Mouse (Mus musculus) intestine, embryonic 15.5 days (tissue): ENCODE data around the gene Il1rn. TPM values are rescaled to one million over a fixed set of nuclear protein-coding genes. Genes with fewer than 3 reads are reported as not detected.

ENCODE experiments used
- ATAC-seq: fragments of 200-750 bp; cut with Nextera tagmentation; 2 replicates; pipeline ENCODE4 v1.8.0; 2017; ENCODE audit warnings: moderate TSS enrichment, moderate library complexity
- H3K27ac ChIP-seq: fragments of 300-500 bp; sonication (generic); 2 replicates; pipeline ENCODE4 v1.5.1; 2015; ENCODE audit warnings: mild to moderate bottlenecking, inconsistent platforms
- H3K27me3 ChIP-seq: fragments of 300-500 bp; sonication (generic); replicated peaks from 2 replicates; pipeline ENCODE4 v1.6.1; 2015; ENCODE audit warnings: inconsistent platforms
- H3K36me3 ChIP-seq: fragments of 300-500 bp; sonication (generic); 2 replicates; pipeline ENCODE4 v1.6.1; 2015; ENCODE audit warnings: inconsistent platforms
- H3K4me1 ChIP-seq: fragments of 300-500 bp; sonication (generic); replicated peaks from 2 replicates; pipeline ENCODE4 v1.6.1; 2015; ENCODE audit warnings: inconsistent platforms
- H3K4me2 ChIP-seq: fragments of 300-500 bp; sonication (generic); replicated peaks from 2 replicates; pipeline ENCODE4 v1.6.1; 2015; ENCODE audit warnings: mild to moderate bottlenecking, inconsistent platforms
- H3K4me3 ChIP-seq: fragments of 300-500 bp; sonication (generic); replicated peaks from 2 replicates; pipeline ENCODE4 v1.5.1; 2015; ENCODE audit warnings: inconsistent platforms
- H3K9ac ChIP-seq: fragments of 300-500 bp; sonication (generic); 2 replicates; pipeline ENCODE4 v1.6.1; 2015; ENCODE audit warnings: inconsistent platforms
- H3K9me3 ChIP-seq: fragments of 300-500 bp; sonication (generic); 2 replicates; pipeline ENCODE4 v1.6.1; 2016; ENCODE audit warnings: inconsistent platforms
- WGBS: fragments of 180-500 bp; shearing (Covaris S2); methylation state at CpG from one replicate; pipeline ENCODE4 v1.1.7; 2015; 5-methylcytosine and 5-hydroxymethylcytosine counted together
- polyA plus RNA-seq: library from polyadenylated mRNA; unstranded; fragments of >200 nt; fragmentation: Nextera tagmentation; extraction: Ambion mirVana; gene quantifications from 2 replicates; pipeline ENCODE4 v1.2.1, GENCODE M21; 2015

Gene Il1rn
- polyA plus RNA-seq, 1 experiment from 2014 or later, result 0.68 TPM

DNA sequence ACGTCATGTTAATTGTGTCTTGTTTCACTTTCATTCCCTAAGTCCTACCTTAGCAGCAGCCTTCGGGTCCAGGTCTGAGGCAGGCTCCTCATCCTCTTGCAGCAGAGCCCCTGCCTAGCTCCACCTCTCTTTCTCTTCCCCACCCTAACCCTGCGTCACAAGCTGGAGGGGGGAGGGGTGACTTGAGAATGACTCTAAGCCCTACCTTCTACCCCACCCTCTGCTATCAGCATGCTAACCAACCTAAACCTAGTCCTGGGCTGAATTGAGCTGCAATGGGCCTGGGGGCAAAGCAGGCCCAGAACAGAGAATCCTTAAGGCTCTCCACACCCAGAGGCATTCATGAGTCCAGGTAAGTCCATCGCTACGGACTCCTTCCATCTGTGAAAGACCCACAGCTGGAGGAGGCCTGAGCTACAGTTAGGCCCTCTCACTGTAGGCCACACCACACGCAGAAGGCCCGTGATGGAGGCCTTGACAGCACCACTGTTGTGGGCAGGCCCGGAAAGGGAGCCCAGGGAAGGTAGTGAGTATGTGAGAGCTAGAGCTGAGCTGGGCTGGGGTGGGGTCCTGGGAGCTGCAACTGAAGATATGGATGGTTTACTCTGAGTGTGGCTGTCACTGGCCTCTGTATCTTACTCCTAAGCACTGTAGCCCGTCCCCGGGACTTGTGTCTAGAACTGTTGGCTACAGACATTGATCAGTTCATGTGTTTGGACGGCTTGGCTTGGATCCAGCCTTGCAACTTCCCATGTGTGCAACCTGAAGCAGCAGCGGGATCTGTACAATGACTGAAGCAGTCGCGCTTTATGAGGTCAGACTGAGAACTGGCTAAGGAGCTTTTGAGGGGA is 48.7 kb downstream of the Il1rn start:
- no peak overlapping the region for H3K4me3 ChIP-seq
- peak overlapping the region; percentile 29 for H3K4me2 ChIP-seq
- H3K9me3 ChIP-seq, result no peaks in the 10 kb centered on the region
- peak; percentile 85 for ATAC-seq
- H3K27ac ChIP-seq, result peak overlapping the region; percentile 29; the same call in 1 of the 2 replicates
- H3K4me1 ChIP-seq, result peaks cover 11% of the 10 kb centered on the region
- no peaks in the 10 kb centered on the region for H3K36me3 ChIP-seq
- no peaks in the 10 kb centered on the region for H3K27me3 ChIP-seq
- WGBS, result 74% methylated on average over 14 of the region's 14 CpGs
- H3K9ac ChIP-seq, result 0 out of 2 replicates have a peak overlapping the region, but pooled peaks have one; percentile 6

DNA sequence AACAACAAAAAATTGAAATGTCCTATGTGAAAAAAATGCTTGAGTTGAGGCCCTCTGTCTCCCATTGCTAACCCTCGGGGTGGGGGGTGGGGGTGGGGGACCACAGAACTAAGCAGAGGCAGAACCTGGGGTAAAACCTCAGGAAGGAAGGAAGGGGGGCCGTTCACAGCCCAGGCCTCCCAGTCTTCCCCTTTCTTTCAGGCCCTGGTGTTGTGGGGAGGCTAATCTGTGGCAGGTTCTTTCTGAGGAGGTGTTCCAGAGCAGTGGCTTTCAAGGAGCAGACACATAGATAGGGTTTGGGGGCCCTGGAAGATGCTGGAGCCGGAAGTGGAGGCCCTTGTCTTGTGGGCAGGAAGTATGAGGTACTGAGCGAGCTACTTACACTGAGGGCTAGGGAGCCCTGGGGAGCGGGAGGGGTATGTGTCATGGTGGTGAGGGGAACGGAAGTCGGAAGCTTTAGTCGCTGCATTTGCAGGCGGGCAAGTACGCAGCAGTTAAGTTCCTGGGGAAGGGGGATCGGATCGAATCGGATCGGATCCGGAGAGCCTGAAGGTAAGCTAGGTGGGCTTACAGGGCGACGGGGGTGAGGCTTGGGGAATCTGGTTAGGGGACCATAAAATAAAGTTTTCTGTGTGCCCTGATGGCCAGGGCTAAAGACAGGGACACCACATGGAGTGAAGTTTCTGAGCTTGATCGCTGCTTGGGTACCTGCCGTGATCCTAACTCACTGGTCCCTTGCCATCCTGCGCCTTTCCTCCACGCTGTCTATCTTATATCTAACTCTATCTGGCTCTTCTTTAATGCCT is 49.7 kb downstream of the Il1rn start:
- H3K4me3 ChIP-seq, result no peak overlapping the region

DNA sequence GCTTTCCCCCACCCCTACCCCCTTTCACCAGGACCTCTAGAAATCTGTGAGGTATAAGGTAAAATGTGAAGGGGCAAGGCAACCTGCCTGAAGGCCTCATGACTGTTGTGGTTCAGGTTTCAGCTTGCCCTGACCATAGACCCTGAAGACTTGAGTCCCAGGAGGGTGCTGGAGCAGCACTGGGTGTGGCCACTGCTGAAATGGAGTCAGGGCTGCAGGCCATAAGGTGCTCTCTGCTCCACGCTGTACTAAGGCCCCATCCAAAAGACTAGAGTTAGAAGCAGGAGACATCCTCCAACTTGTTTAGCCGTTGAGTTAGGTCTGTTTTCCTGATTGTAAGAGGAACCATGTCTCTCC is 50.3 kb downstream of the Il1rn start:
- ATAC-seq, result no peak
- Histone ChIP-seq H3K9ac (no peak overlapping the region), H3K4me3 (no peak overlapping the region), H3K4me2 (no peak overlapping the region), H3K4me1 (peaks cover 11% of the 10 kb centered on the region), H3K27ac (no peak overlapping the region), H3K36me3 (no peaks in the 10 kb centered on the region), H3K27me3 (no peaks in the 10 kb centered on the region), H3K9me3 (no peaks in the 10 kb centered on the region)
- 87% methylated on average over 2 of the region's 2 CpGs for whole genome bisulfite sequencing

More for the DNA sequence above, 49.7 kb downstream of the Il1rn start:
- Histone ChIP-seq H3K4me2 (no peak overlapping the region), H3K27me3 (no peaks in the 10 kb centered on the region), H3K27ac (no peak overlapping the region), H3K36me3 (no peaks in the 10 kb centered on the region), H3K9ac (no peak overlapping the region), H3K9me3 (no peaks in the 10 kb centered on the region), H3K4me1 (peaks cover 11% of the 10 kb centered on the region)
- no peak for ATAC-seq
- WGBS, result 84% methylated on average over 21 of the region's 21 CpGs

DNA sequence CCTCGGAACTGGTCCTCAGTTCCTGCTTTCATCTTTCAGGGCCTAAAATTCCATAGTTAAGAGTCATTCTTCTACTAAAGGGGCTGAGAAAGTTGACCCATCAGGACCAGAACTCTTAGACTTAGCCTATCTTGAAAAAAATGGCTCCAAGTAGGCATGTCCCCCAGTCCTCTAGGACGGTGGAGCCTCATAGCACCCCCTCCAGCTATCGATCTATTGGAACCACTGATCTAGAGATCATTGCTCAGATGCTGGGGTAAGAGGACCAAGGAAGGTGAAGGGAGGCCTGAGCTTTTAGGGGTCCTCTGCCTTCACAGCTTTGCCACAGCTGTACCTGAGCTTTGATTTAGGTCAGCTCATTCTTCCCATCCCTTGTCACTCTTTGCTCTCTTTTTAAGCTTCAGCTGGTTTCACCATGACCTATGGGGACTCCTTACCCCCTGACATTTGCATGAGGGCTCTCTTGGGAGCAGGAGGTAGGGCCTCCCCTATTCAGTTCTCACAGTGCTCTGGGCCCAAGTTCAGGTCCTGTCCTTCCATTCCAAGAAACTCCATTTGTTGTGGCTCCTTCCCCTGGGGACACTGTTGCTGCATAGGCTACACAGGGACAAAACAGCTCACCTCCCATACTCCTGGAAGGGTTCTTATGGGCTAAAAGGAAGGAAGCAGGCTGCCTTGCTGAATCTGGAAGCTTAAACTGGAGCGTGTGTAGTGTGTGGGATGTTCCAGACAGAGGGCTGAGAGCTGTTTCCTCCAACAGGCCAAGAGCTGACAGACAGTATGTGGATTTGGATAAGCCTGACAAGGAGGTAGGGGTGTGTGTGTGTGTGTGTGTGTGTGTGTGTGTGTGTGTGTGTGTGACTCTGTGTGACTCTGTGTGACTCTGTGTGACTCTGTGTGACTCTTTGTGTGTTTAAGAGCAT is 51.0 kb downstream of the Il1rn start:
- no peaks in the 10 kb centered on the region for H3K27me3 ChIP-seq
- H3K27ac ChIP-seq, result no peak overlapping the region
- ATAC-seq, result no peak
- H3K4me3 ChIP-seq, result no peak overlapping the region
- H3K4me2 ChIP-seq, result no peak overlapping the region
- H3K9ac ChIP-seq, result no peak overlapping the region
- H3K4me1 ChIP-seq, result peaks cover 11% of the 10 kb centered on the region
- H3K36me3 ChIP-seq, result no peaks in the 10 kb centered on the region
- no peaks in the 10 kb centered on the region for H3K9me3 ChIP-seq
- 82% methylated on average over 4 of the region's 4 CpGs for WGBS

DNA sequence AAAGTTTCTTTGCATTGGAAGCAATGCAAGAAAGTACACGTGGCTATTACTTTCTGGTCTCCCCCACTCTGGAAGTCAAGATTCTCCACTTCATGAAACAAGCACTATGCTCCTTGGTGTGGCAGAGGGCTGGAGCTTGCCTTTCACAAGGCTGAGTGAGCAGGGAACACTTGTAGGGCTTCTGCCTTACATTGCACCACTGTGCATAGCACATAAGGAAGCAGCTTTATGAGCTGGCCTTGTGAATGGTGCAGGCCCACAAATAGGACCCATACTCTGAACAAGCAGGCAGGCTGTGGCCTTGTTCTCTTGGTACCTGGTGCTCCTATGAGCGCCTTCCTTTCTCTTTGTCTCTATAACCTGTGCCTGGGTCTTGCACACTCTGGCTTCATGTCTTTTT is 56.6 kb downstream of the Il1rn start:
- Histone ChIP-seq H3K4me3 (no peak overlapping the region), H3K36me3 (no peaks in the 10 kb centered on the region), H3K27me3 (no peaks in the 10 kb centered on the region), H3K9ac (no peak overlapping the region), H3K4me1 (no peaks in the 10 kb centered on the region), H3K4me2 (no peak overlapping the region), H3K27ac (no peak overlapping the region), H3K9me3 (no peaks in the 10 kb centered on the region)
- ATAC-seq, result no peak
- 87% methylated on average over 2 of the region's 2 CpGs for WGBS

DNA sequence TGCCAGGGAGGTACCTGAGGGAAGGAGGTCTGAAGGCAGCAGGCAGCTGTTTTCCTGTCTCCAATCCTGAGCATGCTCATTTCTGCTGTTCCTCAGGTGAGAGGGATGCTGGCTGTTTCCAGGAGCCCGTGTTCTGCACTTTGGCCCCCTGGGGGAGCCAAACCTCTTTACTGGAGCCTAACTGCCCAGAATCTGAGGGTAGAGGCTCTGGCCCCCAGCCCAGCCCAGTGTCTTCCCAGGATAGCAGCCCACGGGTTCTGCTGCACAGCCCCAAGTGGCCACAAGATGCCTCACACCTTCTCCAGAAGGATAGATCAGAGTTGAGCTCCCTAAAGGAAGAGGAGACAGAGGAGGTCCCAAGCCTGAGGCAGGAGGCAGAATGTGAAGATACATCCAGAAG is 60.5 kb downstream of the Il1rn start:
- no peak for ATAC-seq
- H3K4me3 ChIP-seq, result no peak overlapping the region
- no peaks in the 10 kb centered on the region for H3K9me3 ChIP-seq
- WGBS, result 14% methylated on average over 2 of the region's 2 CpGs
- H3K36me3 ChIP-seq, result no peaks in the 10 kb centered on the region
- no peaks in the 10 kb centered on the region for H3K4me1 ChIP-seq
- H3K27ac ChIP-seq, result no peak overlapping the region
- H3K9ac ChIP-seq, result no peak overlapping the region
- no peaks in the 10 kb centered on the region for H3K27me3 ChIP-seq
- H3K4me2 ChIP-seq, result no peak overlapping the region

DNA sequence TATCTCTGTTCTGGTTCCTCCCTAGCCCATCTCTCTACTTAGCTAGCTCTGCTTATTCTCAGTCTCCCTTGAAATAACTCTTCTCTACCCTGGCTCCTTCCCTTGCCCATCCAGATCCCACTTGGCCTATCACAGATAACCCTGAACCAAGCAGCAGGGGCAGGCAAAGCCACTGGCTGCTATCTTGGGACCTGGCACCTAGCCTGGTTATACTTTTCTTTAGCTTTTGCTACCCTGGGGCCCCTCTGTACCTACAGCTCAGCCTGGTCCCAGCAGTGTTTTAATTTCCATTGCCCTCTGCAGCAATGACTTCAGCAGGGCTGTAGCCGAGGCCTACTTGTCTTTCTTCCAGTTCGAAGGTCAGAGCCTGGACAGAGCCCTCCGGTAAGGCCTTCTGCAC is 64.1 kb downstream of the Il1rn start:
- Histone ChIP-seq H3K36me3 (no peaks in the 10 kb centered on the region), H3K27ac (no peak overlapping the region), H3K27me3 (no peaks in the 10 kb centered on the region), H3K4me3 (no peak overlapping the region), H3K9ac (no peak overlapping the region), H3K9me3 (no peaks in the 10 kb centered on the region), H3K4me1 (peaks cover 6% of the 10 kb centered on the region; the same call in 1 of the 2 replicates), H3K4me2 (no peak overlapping the region)
- WGBS, result 87% methylated on average over 3 of the region's 3 CpGs
- ATAC-seq, result no peak

Other genes starting within 250 kb of the Il1rn start
- gene Tbpl2, start 240.3 kb upstream of the Il1rn start, polyA plus RNA-seq, result not detected in 2 replicates
- not detected in 2 replicates for gene Il1f8, start 183.7 kb upstream of the Il1rn start, polyA plus RNA-seq
- not detected in 2 replicates for gene Il1f9, start 150.4 kb upstream of the Il1rn start, polyA plus RNA-seq
- not detected in 2 replicates for gene Il1f6, start 121.4 kb upstream of the Il1rn start, polyA plus RNA-seq
- gene Il1f5, start 59.9 kb upstream of the Il1rn start, polyA plus RNA-seq, result not detected in 2 replicates
- gene Il1f10, start 45.7 kb upstream of the Il1rn start, polyA plus RNA-seq, result not detected in 2 replicates
- 5.5 and 6.3 TPM in 2 replicates for gene Psd4, start 30.7 kb downstream of the Il1rn start, polyA plus RNA-seq
- 0.73 and 1.1 TPM in 2 replicates for gene Pax8, start 138.7 kb downstream of the Il1rn start, polyA plus RNA-seq